In genomic region chr19:31082226-31082625, GRCm38 (mm10) we compare ENCODE assay signal across 9 mouse cellular contexts. TPM values are rescaled to one million over a fixed set of nuclear protein-coding genes. Genes with fewer than 3 reads are reported as not detected.
DNase-seq lines count a peak whose midpoint lies in the region; ATAC-seq and TF ChIP-seq lines count a peak whose summit lies in the region.
"Had no signal": no experiment of that assay in that cellular context is flagged by ENCODE, and none has a peak within 500 bp of the region (broad histone marks: within the 10 kb centered on the region; RNA-seq: fewer than 3 reads in every experiment).

No protein-coding gene starts in this region.

- no peaks in the 10 kb centered on the region for H3K9me3 ChIP-seq in heart, embryonic 15.5 days (replicated peaks)
- no peaks in the 10 kb centered on the region for H3K9me3 ChIP-seq in hindbrain, embryonic 15.5 days
- no peaks in the 10 kb centered on the region for H3K9me3 ChIP-seq in midbrain, embryonic 12.5 days

- TF ChIP-seq POLR2A in bone marrow, adult 2 months (IDR thresholded peaks at IDR 0.05; ENCODE audit: borderline replicate concordance, control insufficient read depth, low read depth, low read length) = no peak

- peak overlapping the region; percentile 67 for H3K4me3 ChIP-seq in heart, embryonic 15.5 days
- H3K4me3 ChIP-seq in bone marrow, adult 2 months (replicated peaks; ENCODE audit: control insufficient read depth, low read depth, low read length) = peak overlapping the region; percentile 88
- peak overlapping the region; percentile 59 for H3K4me3 ChIP-seq in hindbrain, embryonic 15.5 days
- peak overlapping the region; percentile 72 for H3K4me3 ChIP-seq in midbrain, embryonic 12.5 days

- no peak for DNase-seq in heart, postnatal 4 days
- no peak for DNase-seq in frontal cortex, adult 2 months (ENCODE audit: extremely low spot score in 1 of 2, low spot score in 1 of 2)
- no peak for DNase-seq in layer of hippocampus, adult 18-20 months (ENCODE audit: low spot score in 2 of 2)
- no peak for DNase-seq in retina, postnatal 1 day

- H3K4me1 ChIP-seq in heart, embryonic 15.5 days (replicated peaks) = peaks cover 24% of the 10 kb centered on the region
- H3K4me1 ChIP-seq in bone marrow, adult 2 months (ENCODE audit: control insufficient read depth, insufficient read depth, low read length) = peaks cover 5% of the 10 kb centered on the region
- H3K4me1 ChIP-seq in hindbrain, embryonic 15.5 days (replicated peaks) = peaks cover 28% of the 10 kb centered on the region
- peaks cover 19% of the 10 kb centered on the region for H3K4me1 ChIP-seq in midbrain, embryonic 12.5 days

- peak overlapping the region; percentile 70 for H3K4me2 ChIP-seq in heart, embryonic 15.5 days
- H3K4me2 ChIP-seq in hindbrain, embryonic 15.5 days = peak overlapping the region; percentile 80
- H3K4me2 ChIP-seq in midbrain, embryonic 12.5 days (replicated peaks) = peak overlapping the region; percentile 52

- WGBS in heart, embryonic 15.5 days = 19% methylated on average over 7 of the region's 7 CpGs
- 17% methylated on average over 7 of the region's 7 CpGs for WGBS in bone marrow, adult 2 months
- WGBS in hindbrain, embryonic 15.5 days = 20% methylated on average over 7 of the region's 7 CpGs
- 21% methylated on average over 7 of the region's 7 CpGs for WGBS in midbrain, embryonic 12.5 days

- H3K36me3 ChIP-seq in heart, embryonic 15.5 days = peaks cover 26% of the 10 kb centered on the region
- H3K36me3 ChIP-seq in hindbrain, embryonic 15.5 days = peaks cover 23% of the 10 kb centered on the region
- peaks cover 32% of the 10 kb centered on the region for H3K36me3 ChIP-seq in midbrain, embryonic 12.5 days

- peak overlapping the region; percentile 78 for H3K27ac ChIP-seq in heart, embryonic 15.5 days
- H3K27ac ChIP-seq in bone marrow, adult 2 months (ENCODE audit: control insufficient read depth, insufficient read depth, low read depth, low read length, poor library complexity) = peak overlapping the region; percentile 18; the same call in 1 of the 2 replicates
- peak overlapping the region; percentile 86 for H3K27ac ChIP-seq in hindbrain, embryonic 15.5 days (replicated peaks)
- H3K27ac ChIP-seq in midbrain, embryonic 12.5 days (replicated peaks) = peak overlapping the region; percentile 76

- H3K27me3 ChIP-seq in heart, embryonic 15.5 days = no peaks in the 10 kb centered on the region
- no peaks in the 10 kb centered on the region for H3K27me3 ChIP-seq in hindbrain, embryonic 15.5 days
- H3K27me3 ChIP-seq in midbrain, embryonic 12.5 days = no peaks in the 10 kb centered on the region

- TF ChIP-seq CTCF in bone marrow, adult 2 months (IDR thresholded peaks at IDR 0.05; ENCODE audit: control insufficient read depth, insufficient read depth, low read length) = no peak

- no peak for ATAC-seq in heart, embryonic 15.5 days (replicated peaks; ENCODE audit: insufficient number of reproducible peaks, insufficient read depth, low FRiP score, low read depth)
- ATAC-seq in hindbrain, embryonic 15.5 days (ENCODE audit: low FRiP score, low read depth) = peak; percentile 65
- peak; percentile 64 for ATAC-seq in midbrain, embryonic 12.5 days (ENCODE audit: low FRiP score, low read depth)

- H3K9ac ChIP-seq in heart, embryonic 15.5 days = peak overlapping the region; percentile 50
- peak overlapping the region; percentile 45 for H3K9ac ChIP-seq in hindbrain, embryonic 15.5 days
- H3K9ac ChIP-seq in midbrain, embryonic 12.5 days (replicated peaks) = no peak overlapping the region; the same call in 1 of the 2 replicates

RNA-seq across cellular contexts. Expression of gene Cstf2t, which starts 0.4 kb away (rescaled TPM):
- 37.0 and 37.6 TPM in 2 replicates for polyA plus RNA-seq in heart, embryonic 15.5 days (2015; fragmentation: Nextera tagmentation; extraction: Ambion mirVana)
- 10 to 100 TPM; 38.7 to 39.0 TPM for total RNA-seq in heart, postnatal 4 days (2021)
- polyA plus RNA-seq in bone marrow, adult 2 months (2011; ENCODE audit: insufficient read depth, insufficient read length, low replicate concordance, missing spikeins) = 5.6 and 8.4 TPM in 2 replicates
- polyA plus RNA-seq in hindbrain, embryonic 15.5 days (2015; fragmentation: Nextera tagmentation; extraction: Ambion mirVana) = 70.9 and 73.6 TPM in 2 replicates
- polyA plus RNA-seq in midbrain, embryonic 12.5 days (2016; fragmentation: Nextera tagmentation; extraction: Ambion mirVana) = 83.8 and 91.4 TPM in 2 replicates
- polyA plus RNA-seq in frontal cortex, adult 2 months (2012; rRNA removed) = 43.5 and 46.1 TPM in 2 replicates
- total RNA-seq in layer of hippocampus, adult 18-20 months (2021) = 10 to 100 TPM; 78.1 to 79.4 TPM
- total RNA-seq: MEL had no signal

Comparison
In these comparisons a context has a peak if more than half of its experiments do, and no peak if none do; other contexts are left out.
1. H3K27ac ChIP-seq: peak in every context shown above with its lines; median percentile 86 in hindbrain, embryonic 15.5 days; 78 in heart, embryonic 15.5 days; 76 in midbrain, embryonic 12.5 days; 18 in bone marrow, adult 2 months.